1 mouse cellular context compared by ENCODE assay signal in the genomic region with DNA sequence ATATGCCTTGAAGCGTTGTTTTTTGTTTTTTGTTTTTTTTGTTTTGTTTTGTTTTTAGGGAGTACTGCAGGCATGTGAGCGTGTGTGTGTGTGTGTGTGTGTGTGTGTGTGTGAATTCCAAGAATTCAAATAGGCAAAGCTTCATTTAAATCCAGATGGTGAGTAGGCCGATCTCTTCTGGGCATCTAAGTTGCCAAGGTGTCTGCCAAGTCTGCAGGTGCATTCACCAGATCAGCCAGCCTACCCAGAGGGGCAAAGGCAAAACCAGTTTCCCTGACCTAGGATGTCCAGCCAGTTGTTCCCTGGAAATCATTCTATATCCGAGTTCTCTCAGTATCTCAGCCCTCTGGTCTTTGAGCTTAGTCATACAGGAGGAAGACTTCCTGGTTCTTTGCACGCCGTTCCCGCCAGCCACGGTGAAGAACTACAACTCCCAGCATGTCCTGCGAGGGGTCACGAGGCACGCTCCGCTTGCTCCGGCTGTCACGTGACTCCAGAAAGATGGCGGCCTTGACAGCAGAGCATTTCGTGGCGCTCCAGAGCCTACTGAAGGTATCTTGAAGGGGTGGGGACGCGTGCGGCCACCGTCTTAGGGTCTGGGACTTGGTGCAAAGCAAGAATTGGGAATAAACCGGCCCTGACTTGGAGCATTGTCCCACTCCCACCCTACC.
TF ChIP-seq lines count a peak whose summit lies in the region.

A gene (plus strand): TSS at position 480 of the 671 bp plus-strand sequence.

TF ChIP-seq in CH12.LX, 34 proteins besides CTCF, POLR2A, EP300 and RAD21 (continued from another document):
- TF ChIP-seq KAT2A (IDR thresholded peaks at IDR 0.05; ENCODE audit: insufficient replicate concordance, low read length) (peak; percentile 97; the same call in 1 of the 2 replicates), MAFK (IDR thresholded peaks at IDR 0.05; ENCODE audit: insufficient replicate concordance, low read length) (peak; percentile 42; the same call in 1 of the 2 replicates), NRF1 (IDR thresholded peaks at IDR 0.05; ENCODE audit: low read depth, low read length) (peak; percentile 76), ZNF384 (IDR thresholded peaks at IDR 0.05; ENCODE audit: low read depth, low read length) (no peak), HCFC1 (IDR thresholded peaks at IDR 0.05; ENCODE audit: low read depth, low read length) (peak; percentile 99), ZMIZ1 (IDR thresholded peaks at IDR 0.05; ENCODE audit: low read depth, low read length) (0 out of 2 replicates have a peak, but pooled peaks have one; percentile 38), MYC (IDR thresholded peaks at IDR 0.05; ENCODE audit: low read depth, low read length) (peak; percentile 88), USF1 (IDR thresholded peaks at IDR 0.05; ENCODE audit: low read depth, low read length) (peak; percentile 100), POLR2AphosphoS2 (IDR thresholded peaks at IDR 0.05; ENCODE audit: low read depth, low read length) (0 out of 2 replicates have a peak, but pooled peaks have one; percentile 29), ZKSCAN1 (IDR thresholded peaks at IDR 0.05; ENCODE audit: borderline replicate concordance, low read depth, low read length) (no peak), MXI1 (IDR thresholded peaks at IDR 0.05; ENCODE audit: low read depth, low read length) (peak; percentile 90), MAZ (IDR thresholded peaks at IDR 0.05; ENCODE audit: low read depth, low read length) (no peak), PAX5 (IDR thresholded peaks at IDR 0.05; ENCODE audit: low read length) (no peak), TCF12 (IDR thresholded peaks at IDR 0.05; ENCODE audit: low read depth, low read length) (peak; percentile 85), ELF1 (IDR thresholded peaks at IDR 0.05; ENCODE audit: low read depth, low read length) (peak; percentile 97), CHD1 (IDR thresholded peaks at IDR 0.05; ENCODE audit: low read depth, low read length) (no peak), IRF4 (IDR thresholded peaks at IDR 0.05; ENCODE audit: low read depth, low read length) (peak; percentile 47; the same call in 1 of the 2 replicates), E2F4 (IDR thresholded peaks at IDR 0.05; ENCODE audit: insufficient replicate concordance, low read depth, low read length) (peak; percentile 99)
